Mouse (Mus musculus): ENCODE data around the gene Dsn1. TPM values are rescaled to one million over a fixed set of nuclear protein-coding genes. Genes with fewer than 3 reads are reported as not detected.

Dsn1 gene
- polyA plus RNA-seq, 1 experiment from 2014 or later = 7.2 TPM

GRCm38 (mm10) chr2:156970253-156970652 is 36.7 kb downstream of the Dsn1 start:
- H3K27me3 ChIP-seq (replicated peaks; ENCODE audit: insufficient read depth, low read length) = no peaks in the 10 kb centered on the region
- no peak for DNase-seq (ENCODE audit: low spot score)
- no peak overlapping the region for H3K4me2 ChIP-seq (replicated peaks; ENCODE audit: low read depth, low read length)
- H3K9me3 ChIP-seq (ENCODE audit: low read length) = no peaks in the 10 kb centered on the region
- no peak overlapping the region for H3K4me3 ChIP-seq (ENCODE audit: low read depth, low read length)
- TF ChIP-seq EP300 (IDR thresholded peaks at IDR 0.05) (no peak), CTCF (IDR thresholded peaks at IDR 0.05) (no peak)
- no peaks in the 10 kb centered on the region for H3K4me1 ChIP-seq (ENCODE audit: insufficient read depth, low read depth, low read length)
- ATAC-seq = no peak
- WGBS = 71% methylated on average over 7 of the region's 7 CpGs
- H3K27ac ChIP-seq (ENCODE audit: low read length) = no peak overlapping the region
- no peak overlapping the region for H3K9ac ChIP-seq (replicated peaks; ENCODE audit: low read depth)
- no peaks in the 10 kb centered on the region for H3K36me3 ChIP-seq (ENCODE audit: insufficient read depth, low read length)

- Histone ChIP-seq H3K36me3 (ENCODE audit: insufficient read depth, low read length) (no peaks in the 10 kb centered on the region), H3K27me3 (replicated peaks; ENCODE audit: insufficient read depth, low read length) (no peaks in the 10 kb centered on the region), H3K4me3 (ENCODE audit: low read depth, low read length) (no peak overlapping the region), H3K4me2 (replicated peaks; ENCODE audit: low read depth, low read length) (no peak overlapping the region), H3K9me3 (ENCODE audit: low read length) (no peaks in the 10 kb centered on the region), H3K4me1 (ENCODE audit: insufficient read depth, low read depth, low read length) (no peaks in the 10 kb centered on the region), H3K27ac (ENCODE audit: low read length) (no peak overlapping the region), H3K9ac (replicated peaks; ENCODE audit: low read depth) (no peak overlapping the region)
- no peak for ATAC-seq
- no peak for TF ChIP-seq CTCF (IDR thresholded peaks at IDR 0.05)
- TF ChIP-seq EP300 (IDR thresholded peaks at IDR 0.05) = no peak
- WGBS = 76% methylated on average over 4 of the region's 4 CpGs
- DNase-seq (ENCODE audit: low spot score) = no peak
These were observed 38.5 kb downstream of the Dsn1 start for GRCm38 (mm10) chr2:156968501-156968900.

- Histone ChIP-seq H3K27ac (ENCODE audit: low read length) (no peak overlapping the region), H3K4me1 (ENCODE audit: insufficient read depth, low read depth, low read length) (no peaks in the 10 kb centered on the region), H3K36me3 (ENCODE audit: insufficient read depth, low read length) (no peaks in the 10 kb centered on the region), H3K9me3 (ENCODE audit: low read length) (no peaks in the 10 kb centered on the region), H3K27me3 (replicated peaks; ENCODE audit: insufficient read depth, low read length) (no peaks in the 10 kb centered on the region), H3K4me3 (ENCODE audit: low read depth, low read length) (no peak overlapping the region), H3K4me2 (replicated peaks; ENCODE audit: low read depth, low read length) (no peak overlapping the region), H3K9ac (replicated peaks; ENCODE audit: low read depth) (no peak overlapping the region)
- 72% methylated on average over 6 of the region's 6 CpGs for WGBS
- ATAC-seq (no peak), DNase-seq (ENCODE audit: low spot score) (peak; percentile 41)
- TF ChIP-seq EP300 (IDR thresholded peaks at IDR 0.05) = no peak
These were observed 39.6 kb downstream of the Dsn1 start for GRCm38 (mm10) chr2:156967388-156967787.

- no peaks in the 10 kb centered on the region for H3K9me3 ChIP-seq (ENCODE audit: low read length)
- no peaks in the 10 kb centered on the region for H3K36me3 ChIP-seq (ENCODE audit: insufficient read depth, low read length)
- H3K9ac ChIP-seq (replicated peaks; ENCODE audit: low read depth) = no peak overlapping the region
- DNase-seq (ENCODE audit: low spot score) = no peak
- TF ChIP-seq CTCF (IDR thresholded peaks at IDR 0.05) (no peak), EP300 (IDR thresholded peaks at IDR 0.05) (no peak)
- no peak overlapping the region for H3K4me3 ChIP-seq (ENCODE audit: low read depth, low read length)
- no peaks in the 10 kb centered on the region for H3K4me1 ChIP-seq (ENCODE audit: insufficient read depth, low read depth, low read length)
- ATAC-seq = no peak
- H3K4me2 ChIP-seq (replicated peaks; ENCODE audit: low read depth, low read length) = no peak overlapping the region
- 85% methylated on average over 7 of the region's 7 CpGs for WGBS
- H3K27me3 ChIP-seq (replicated peaks; ENCODE audit: insufficient read depth, low read length) = no peaks in the 10 kb centered on the region
- H3K27ac ChIP-seq (ENCODE audit: low read length) = no peak overlapping the region
These were observed 43.1 kb downstream of the Dsn1 start for GRCm38 (mm10) chr2:156963891-156964290.

GRCm38 (mm10) chr2:156958496-156959252 is 48.3 kb downstream of the Dsn1 start:
- no peaks in the 10 kb centered on the region for H3K9me3 ChIP-seq (ENCODE audit: low read length)
- no peak for DNase-seq (ENCODE audit: low spot score)
- no peaks in the 10 kb centered on the region for H3K4me1 ChIP-seq (ENCODE audit: insufficient read depth, low read depth, low read length)
- H3K27ac ChIP-seq (ENCODE audit: low read length) = no peak overlapping the region
- no peak overlapping the region for H3K4me2 ChIP-seq (replicated peaks; ENCODE audit: low read depth, low read length)
- H3K9ac ChIP-seq (replicated peaks; ENCODE audit: low read depth) = no peak overlapping the region
- no peaks in the 10 kb centered on the region for H3K27me3 ChIP-seq (replicated peaks; ENCODE audit: insufficient read depth, low read length)
- H3K4me3 ChIP-seq (ENCODE audit: low read depth, low read length) = no peak overlapping the region
- ATAC-seq = no peak
- 84% methylated on average over 9 of the region's 9 CpGs for WGBS
- H3K36me3 ChIP-seq (ENCODE audit: insufficient read depth, low read length) = no peaks in the 10 kb centered on the region
- TF ChIP-seq EP300 (IDR thresholded peaks at IDR 0.05) (no peak), CTCF (IDR thresholded peaks at IDR 0.05) (no peak)

GRCm38 (mm10) chr2:156957035-156957434 is 49.9 kb downstream of the Dsn1 start:
- Histone ChIP-seq H3K4me3 (ENCODE audit: low read depth, low read length) (no peak overlapping the region), H3K9me3 (ENCODE audit: low read length) (no peaks in the 10 kb centered on the region), H3K4me2 (replicated peaks; ENCODE audit: low read depth, low read length) (no peak overlapping the region), H3K27ac (ENCODE audit: low read length) (no peak overlapping the region), H3K4me1 (ENCODE audit: insufficient read depth, low read depth, low read length) (no peaks in the 10 kb centered on the region), H3K36me3 (ENCODE audit: insufficient read depth, low read length) (no peaks in the 10 kb centered on the region), H3K27me3 (replicated peaks; ENCODE audit: insufficient read depth, low read length) (no peaks in the 10 kb centered on the region), H3K9ac (replicated peaks; ENCODE audit: low read depth) (no peak overlapping the region)
- WGBS = 90% methylated on average over 2 of the region's 2 CpGs
- ATAC-seq = no peak
- TF ChIP-seq CTCF (IDR thresholded peaks at IDR 0.05) = no peak
- no peak for TF ChIP-seq EP300 (IDR thresholded peaks at IDR 0.05)
- no peak for DNase-seq (ENCODE audit: low spot score)
